23 mouse cellular contexts compared by ENCODE assay signal in genomic region chr7:89539391-89539790, GRCm38 (mm10). TPM values are rescaled to one million over a fixed set of nuclear protein-coding genes. Genes with fewer than 3 reads are reported as not detected.
DNase-seq lines count a peak whose midpoint lies in the region; ATAC-seq and TF ChIP-seq lines count a peak whose summit lies in the region.
"Had no signal": no experiment of that assay in that cellular context is flagged by ENCODE, and none has a peak within 500 bp of the region (broad histone marks: within the 10 kb centered on the region; RNA-seq: fewer than 3 reads in every experiment).

No protein-coding gene starts in this region.

- ATAC-seq in frontal cortex, adult (ENCODE audit: low TSS enrichment), result peak; percentile 42
- ATAC-seq: activated CD4-positive, CD25-positive, alpha-beta regulatory T cell, adult 4 months; CD4-positive, CD25-positive, alpha-beta regulatory T cell, adult 4 months; forebrain, embryonic 15.5 days; forebrain, postnatal 0 days; Patski had no signal

- intact Hi-C loops in left cerebral cortex, adult 2 months (cut with DNase I), result no loop called here
- intact Hi-C loops in left cerebral cortex, postnatal 36 days (cut with DNase I), result no loop called here

- no peak overlapping the region for H3K4me3 ChIP-seq in left cerebral cortex, adult 2 months
- H3K4me3 ChIP-seq: embryonic facial prominence, embryonic 10.5 days; embryonic facial prominence, embryonic 12.5 days; forebrain, embryonic 15.5 days had no signal

- H3K27ac ChIP-seq in left cerebral cortex, adult 2 months, result peak overlapping the region; percentile 8; the same call in 1 of the 2 replicates
- H3K27ac ChIP-seq: embryonic facial prominence, embryonic 10.5 days; embryonic facial prominence, embryonic 12.5 days; forebrain, embryonic 15.5 days had no signal

- no peak for DNase-seq in frontal cortex, adult 2 months (ENCODE audit: extremely low spot score in 1 of 2, low spot score in 1 of 2)
- no peak for DNase-seq in left cerebral cortex, adult 2 months (ENCODE audit: extremely low spot score in 1 of 2, low spot score in 2 of 2)
- DNase-seq in left cerebral cortex, postnatal 36 days (ENCODE audit: low spot score in 2 of 2), result no peak
- DNase-seq in brain, adult 2 months (ENCODE audit: low read depth, low spot score), result peak; percentile 50
- peak; percentile 53 for DNase-seq in skeletal muscle tissue, adult 2 months (ENCODE audit: low read depth, low spot score)
- DNase-seq in adrenal gland, adult 2 months, result no peak
- DNase-seq: adrenal gland, postnatal 10 days; adrenal gland, postnatal 25 days; B cell, adult 2 months; cerebellum, adult 11-12 months; cerebellum, adult 2 months; cerebellum, adult 9-10 months; cerebellum, postnatal 10 days; cerebellum, postnatal 25 days; forebrain, postnatal 0 days had no signal

- TF ChIP-seq CTCF in left cerebral cortex, adult 2 months (IDR thresholded peaks at IDR 0.05), result no peak

RNA-seq across cellular contexts. Expression of gene Prss23, which starts 12.4 kb away (rescaled TPM):
- 68.7 and 101 TPM in 2 replicates for polyA plus RNA-seq in frontal cortex, adult 2 months (2012; rRNA removed)
- 10 to 100 TPM; 17.4 to 20.6 TPM for total RNA-seq in left cerebral cortex, adult 2 months (2021)
- total RNA-seq in left cerebral cortex, postnatal 36 days (2021), result 10 to 100 TPM; 19.0 to 19.3 TPM
- total RNA-seq in adrenal gland, adult 2 months (2021), result 10 to 100 TPM; 18.5 to 29.8 TPM
- polyA plus RNA-seq in adrenal gland, adult 2 months (2012; rRNA removed), result 21.9 and 27.7 TPM in 2 replicates
- polyA plus RNA-seq: activated CD4-positive, CD25-positive, alpha-beta regulatory T cell, adult 4 months; CD4-positive, CD25-positive, alpha-beta regulatory T cell, adult 4 months; G1E had no signal

Comparison
In these comparisons a context has a peak if more than half of its experiments do, and no peak if none do; other contexts are left out.
1. DNase-seq: peak in brain, adult 2 months (single experiment) and skeletal muscle tissue, adult 2 months (single experiment); none in frontal cortex, adult 2 months (0 of 2), left cerebral cortex, adult 2 months (0 of 2), left cerebral cortex, postnatal 36 days (0 of 2) and adrenal gland, adult 2 months (single experiment).